Mouse (Mus musculus): ENCODE measurements around the gene Hnrnpul1. TPM values are rescaled to one million over a fixed set of nuclear protein-coding genes. Genes with fewer than 3 reads are reported as not detected.
A peak's percentile ranks its signal among the peaks of the same experiment; 100 is the strongest.

The Hnrnpul1 gene
- total RNA-seq, 2 experiments from 2014 or later: 66.3 to 72.8 TPM

- Histone ChIP-seq H3K27ac (peak within 1 kb of the TSS; percentile 97), H3K4me3 (peak within 1 kb of the TSS; percentile 97)
- intact Hi-C loops (cut with DNase I): no loop called here
- peak; percentile 96 for DNase-seq
- no peak for TF ChIP-seq CTCF (IDR thresholded peaks at IDR 0.05)
These were observed 73.9 kb downstream of the Hnrnpul1 start, which contains the start of gene B9d2 for GRCm38 (mm10) chr7:25680514-25681258. Gene B9d2, plus strand, starts transcription at chr7:25680780.

- peak; percentile 24; the same call in 1 of the 2 replicates for TF ChIP-seq CTCF (IDR thresholded peaks at IDR 0.05)
- intact Hi-C loops (cut with DNase I): no loop called here
- H3K27ac ChIP-seq: peak overlapping the region; percentile 97
These were observed 74.6 kb downstream of the Hnrnpul1 start for GRCm38 (mm10) chr7:25679971-25680370.

GRCm38 (mm10) chr7:25677013-25677412 lies 77.5 kb downstream of the Hnrnpul1 start:
- no peak for TF ChIP-seq CTCF (IDR thresholded peaks at IDR 0.05)
- Histone ChIP-seq H3K4me3 (no peak overlapping the region), H3K27ac (no peak overlapping the region)
- DNase-seq: no peak
- intact Hi-C loops (cut with DNase I): no loop called here

More at GRCm38 (mm10) chr7:25679971-25680370, 74.6 kb downstream of the Hnrnpul1 start:
- no peak for DNase-seq
- H3K4me3 ChIP-seq: peak overlapping the region; percentile 97

GRCm38 (mm10) chr7:25676085-25676781 lies 78.3 kb downstream of the Hnrnpul1 start:
- peak overlapping the region; percentile 26; the same call in 1 of the 2 replicates for H3K4me3 ChIP-seq
- no peak overlapping the region for H3K27ac ChIP-seq
- intact Hi-C loops (cut with DNase I): no loop called here
- no peak for TF ChIP-seq CTCF (IDR thresholded peaks at IDR 0.05)
- DNase-seq: peak; percentile 85

GRCm38 (mm10) chr7:25675405-25675804 lies 79.2 kb downstream of the Hnrnpul1 start:
- no peak overlapping the region for H3K4me3 ChIP-seq
- no peak overlapping the region for H3K27ac ChIP-seq
- TF ChIP-seq CTCF (IDR thresholded peaks at IDR 0.05): no peak
- no peak for DNase-seq
- intact Hi-C loops (cut with DNase I): no loop called here

- H3K27ac ChIP-seq: no peak within 1 kb of the TSS
- intact Hi-C loops (cut with DNase I): no loop called here
- no peak for DNase-seq
- H3K4me3 ChIP-seq: peak within 1 kb of the TSS; percentile 60
- TF ChIP-seq CTCF (IDR thresholded peaks at IDR 0.05): no peak
These were observed 79.7 kb downstream of the Hnrnpul1 start, which contains the start of gene Tmem91 for GRCm38 (mm10) chr7:25674719-25675300. Gene Tmem91, minus strand, starts transcription at chr7:25675166.

- intact Hi-C loops (cut with DNase I): no loop called here
- no peak for DNase-seq
- H3K27ac ChIP-seq: no peak overlapping the region
- TF ChIP-seq CTCF (IDR thresholded peaks at IDR 0.05): no peak
- H3K4me3 ChIP-seq: no peak overlapping the region
These were observed 80.3 kb downstream of the Hnrnpul1 start for GRCm38 (mm10) chr7:25674297-25674696.

GRCm38 (mm10) chr7:25672442-25672841 lies 82.1 kb downstream of the Hnrnpul1 start:
- intact Hi-C loops (cut with DNase I): no loop called here

GRCm38 (mm10) chr7:25671686-25672085 lies 82.9 kb downstream of the Hnrnpul1 start:
- Histone ChIP-seq H3K4me3 (no peak overlapping the region), H3K27ac (no peak overlapping the region)
- no peak for TF ChIP-seq CTCF (IDR thresholded peaks at IDR 0.05)
- intact Hi-C loops (cut with DNase I): no loop called here
- DNase-seq: no peak

More at GRCm38 (mm10) chr7:25672442-25672841, 82.1 kb downstream of the Hnrnpul1 start:
- no peak for DNase-seq
- no peak overlapping the region for H3K4me3 ChIP-seq
- no peak overlapping the region for H3K27ac ChIP-seq
- TF ChIP-seq CTCF (IDR thresholded peaks at IDR 0.05): peak; percentile 17; the same call in 1 of the 2 replicates

Other genes starting within 250 kb of the Hnrnpul1 start
- gene Ceacam2, start 214.9 kb downstream of the Hnrnpul1 start, total RNA-seq (2021): 1 to 10 TPM in 1 of 2 experiments, under 1 TPM in 1; 0.43 to 1.4 TPM
- gene Erich4, start 138.9 kb downstream of the Hnrnpul1 start, total RNA-seq (2021): not detected
- gene Dmac2, start 135.3 kb downstream of the Hnrnpul1 start, total RNA-seq (2021): 10 to 100 TPM; 33.7 to 54.2 TPM
- 1 to 10 TPM; 1.5 to 1.6 TPM for gene B3gnt8, start 128.1 kb downstream of the Hnrnpul1 start, total RNA-seq (2021)
- gene Bckdha, start 95.8 kb downstream of the Hnrnpul1 start, total RNA-seq (2021): 100 to 1,000 TPM; 103 to 152 TPM
- gene Exosc5, start 95.6 kb downstream of the Hnrnpul1 start, total RNA-seq (2021): 10 to 100 TPM; 24.1 to 24.3 TPM
- gene Tmem91, start 79.6 kb downstream of the Hnrnpul1 start, total RNA-seq (2021): not detected
- gene B9d2, start 74.0 kb downstream of the Hnrnpul1 start, total RNA-seq (2021): 1 to 10 TPM; 8.7 to 9.7 TPM
- gene Tgfb1, start 67.8 kb downstream of the Hnrnpul1 start, total RNA-seq (2021): 1 to 10 TPM; 4.6 to 6.6 TPM
- 10 to 100 TPM; 39.4 to 44.3 TPM for gene Ccdc97, start 35.7 kb downstream of the Hnrnpul1 start, total RNA-seq (2021)
- gene Axl, start 33.9 kb upstream of the Hnrnpul1 start, total RNA-seq (2021): 10 to 100 TPM; 39.9 to 48.6 TPM
- gene Cyp2s1, start 62.2 kb upstream of the Hnrnpul1 start, total RNA-seq (2021): under 1 TPM; 0.10 to 0.56 TPM
- not detected for gene Cyp2b10, start 142.9 kb upstream of the Hnrnpul1 start, total RNA-seq (2021)